Mouse (Mus musculus): ENCODE data around the gene Zc3h7a.
"Not testable (repeated sequence)": the region's sequence is repeated elsewhere in the genome, so short reads cannot be mapped to it uniquely, and the experiment has no call there.

The Zc3h7a gene

DNA sequence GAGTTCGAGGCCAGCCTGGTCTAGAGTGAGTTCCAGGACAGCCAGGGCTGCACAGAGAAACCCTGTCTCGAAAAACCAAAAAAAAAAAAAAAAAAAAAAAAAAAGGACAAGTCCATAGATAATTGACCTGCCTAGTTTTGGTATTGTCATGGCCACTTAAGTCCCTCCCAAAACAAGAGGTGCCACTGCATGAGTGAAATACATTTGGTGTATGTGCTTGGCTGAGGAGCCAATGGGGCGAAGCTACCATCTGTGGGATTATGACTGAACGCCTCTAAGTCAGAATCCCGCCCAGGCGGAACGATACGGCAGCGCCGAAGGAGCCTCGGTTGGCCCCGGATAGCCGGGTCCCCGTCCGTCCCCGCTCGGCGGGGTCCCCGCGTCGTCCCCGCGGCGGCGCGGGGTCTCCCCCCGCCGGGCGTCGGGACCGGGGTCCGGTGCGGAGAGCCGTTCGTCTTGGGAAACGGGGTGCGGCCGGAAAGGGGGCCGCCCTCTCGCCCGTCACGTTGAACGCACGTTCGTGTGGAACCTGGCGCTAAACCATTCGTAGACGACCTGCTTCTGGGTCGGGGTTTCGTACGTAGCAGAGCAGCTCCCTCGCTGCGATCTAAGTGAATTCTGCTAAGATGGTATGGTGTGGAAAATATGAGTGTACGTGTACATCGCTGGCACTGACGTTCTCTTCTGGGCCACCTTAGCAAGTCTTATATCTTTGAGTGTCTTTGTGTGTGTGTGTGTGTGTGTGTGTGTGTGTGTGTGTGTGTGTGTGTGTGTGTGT lies 32.3 kb downstream of the Zc3h7a start:
- in situ Hi-C loops (cut with MboI), result not testable (repeated sequence)

GRCm38 (mm10) chr16:11134348-11135344 lies 41.5 kb downstream of the Zc3h7a start, which contains the start of gene Txndc11:
Txndc11 (minus strand) TSS chr16:11134650.
- in situ Hi-C loops (cut with MboI), result no loop called here

DNA sequence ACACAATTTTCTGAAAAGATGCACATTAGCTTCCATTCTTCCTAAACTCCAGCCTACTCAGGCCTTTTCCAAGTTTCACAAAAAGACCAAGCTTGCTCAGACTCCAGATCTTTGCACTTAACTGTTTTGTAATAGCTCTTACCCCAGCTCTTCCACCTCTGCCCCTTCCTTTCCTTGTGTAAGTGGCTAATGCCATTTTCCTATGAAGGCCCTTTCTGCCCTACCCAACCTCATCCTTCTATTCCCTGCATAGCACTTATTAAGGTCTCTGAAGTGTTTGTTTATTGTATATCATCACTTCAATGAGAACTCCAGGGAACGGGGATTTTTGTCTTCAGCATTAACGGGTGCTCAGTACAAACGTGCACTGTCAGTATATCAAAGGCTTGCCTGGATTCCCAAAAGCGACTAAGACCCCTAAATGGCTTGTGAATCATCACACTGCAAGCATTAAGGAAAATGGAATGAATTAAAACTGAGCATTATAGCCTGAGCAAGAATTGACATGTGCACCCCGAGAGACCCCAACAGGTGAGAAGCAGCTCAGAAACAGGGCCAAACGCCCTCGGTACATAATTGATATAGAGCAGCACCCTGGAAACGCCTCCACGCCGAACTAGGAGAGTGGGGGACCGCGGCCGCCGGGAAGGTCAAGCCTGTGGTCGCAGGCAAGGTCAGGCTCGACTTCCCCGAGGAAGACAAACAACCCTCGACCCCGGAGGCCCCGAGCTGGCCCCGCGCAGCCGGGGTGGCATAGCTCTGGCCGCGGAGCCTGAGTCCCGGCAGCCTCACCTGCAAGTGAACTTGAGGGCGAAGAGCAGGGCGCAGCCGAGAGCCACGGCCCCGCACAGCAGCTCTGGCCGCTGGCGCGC lies 42.5 kb downstream of the Zc3h7a start:
- in situ Hi-C loops (cut with MboI), result no loop called here

DNA sequence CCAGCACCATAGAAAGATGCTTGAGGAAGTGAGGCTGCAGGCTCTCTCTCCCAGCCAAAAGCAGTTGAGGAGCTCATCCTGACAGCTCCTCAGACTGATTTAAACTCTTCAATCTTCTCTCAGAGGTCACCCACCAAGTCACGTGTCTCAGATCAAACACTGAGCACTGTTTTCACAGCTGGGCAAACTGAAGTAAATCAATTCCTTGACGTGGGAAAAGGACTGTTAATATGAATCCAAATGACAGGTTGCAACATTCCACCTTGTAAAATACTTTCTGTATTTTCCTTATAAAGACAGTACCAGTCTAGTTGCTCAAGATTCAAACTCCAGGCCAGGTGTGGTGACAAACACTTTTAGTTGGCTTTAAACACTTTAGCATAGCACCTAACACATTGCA lies 43.4 kb downstream of the Zc3h7a start:
- in situ Hi-C loops (cut with MboI), result no loop called here

- in situ Hi-C loops (cut with MboI), result no loop called here
These were observed 47.9 kb downstream of the Zc3h7a start for GRCm38 (mm10) chr16:11128301-11128700.

- in situ Hi-C loops (cut with MboI), result no loop called here
These were observed 50.8 kb downstream of the Zc3h7a start for GRCm38 (mm10) chr16:11125371-11125770.

DNA sequence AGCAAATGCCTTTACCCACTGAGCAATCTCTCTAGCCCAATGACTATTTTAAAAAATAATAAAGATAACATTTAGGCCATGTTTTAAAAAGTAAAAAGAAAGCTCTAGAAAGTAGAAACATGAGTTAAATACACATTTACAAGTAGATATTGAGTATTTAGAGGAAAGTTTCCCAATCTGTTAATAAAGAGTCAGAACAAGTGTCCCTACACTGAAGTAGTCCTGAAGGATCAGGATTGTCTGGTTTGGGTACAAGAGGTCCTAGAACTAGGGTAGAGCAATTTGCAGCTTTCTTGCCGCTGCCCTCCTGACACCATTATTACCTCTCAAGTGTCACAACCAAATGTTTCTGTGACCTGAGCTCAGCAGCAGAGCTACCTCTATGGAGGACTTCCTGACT lies 52.1 kb downstream of the Zc3h7a start:
- in situ Hi-C loops (cut with MboI), result no loop called here

- in situ Hi-C loops (cut with MboI), result no loop called here
These were observed 53.6 kb downstream of the Zc3h7a start for GRCm38 (mm10) chr16:11122625-11123024.

DNA sequence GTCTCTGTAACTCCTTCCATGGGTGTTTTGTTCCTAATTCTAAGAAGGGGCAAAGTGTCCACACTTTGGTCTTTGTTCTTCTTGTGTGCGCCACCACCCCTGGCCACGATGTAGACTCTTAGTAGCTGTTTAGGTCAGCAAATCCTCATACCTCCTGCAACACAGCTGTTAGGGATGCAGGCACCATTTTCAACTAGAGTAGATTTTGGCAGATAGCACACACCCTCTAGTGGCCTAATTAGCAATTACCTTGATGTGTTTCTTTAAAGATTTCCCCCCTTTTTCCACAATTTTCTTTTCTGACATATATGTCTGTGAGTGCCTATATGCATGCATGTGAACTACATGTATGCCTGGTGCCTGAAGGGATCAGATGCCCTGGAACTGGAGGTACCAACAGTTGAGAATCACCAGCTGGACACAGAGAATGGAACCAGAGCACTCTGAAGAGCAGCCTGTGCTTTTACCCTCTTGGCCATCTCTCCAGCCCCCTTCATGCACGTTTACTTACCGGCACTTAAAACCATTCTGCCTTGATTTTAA lies 66.9 kb downstream of the Zc3h7a start:
- in situ Hi-C loops (cut with MboI), result no loop called here

- in situ Hi-C loops (cut with MboI), result no loop called here
These were observed 71.3 kb downstream of the Zc3h7a start for GRCm38 (mm10) chr16:11104905-11105304.

DNA sequence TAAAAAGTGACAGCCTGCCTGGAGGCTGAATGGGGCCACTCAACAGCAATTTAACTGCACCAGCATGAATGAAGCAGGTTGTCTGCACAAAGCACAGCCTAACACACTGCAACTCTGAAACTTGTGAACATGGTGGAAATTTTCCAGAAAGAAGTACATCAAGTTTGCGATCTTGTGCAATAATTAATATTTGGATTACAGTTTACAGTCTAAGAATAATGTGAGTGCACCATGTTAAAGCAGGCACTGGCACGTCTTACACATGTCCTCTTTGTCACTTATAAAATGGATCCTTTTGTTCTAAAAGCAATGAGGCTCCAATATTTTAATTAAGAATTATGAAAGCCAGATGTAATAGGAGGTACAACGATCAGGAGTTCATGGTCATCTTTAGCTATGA lies 78.9 kb downstream of the Zc3h7a start:
- in situ Hi-C loops (cut with MboI), result no loop called here

DNA sequence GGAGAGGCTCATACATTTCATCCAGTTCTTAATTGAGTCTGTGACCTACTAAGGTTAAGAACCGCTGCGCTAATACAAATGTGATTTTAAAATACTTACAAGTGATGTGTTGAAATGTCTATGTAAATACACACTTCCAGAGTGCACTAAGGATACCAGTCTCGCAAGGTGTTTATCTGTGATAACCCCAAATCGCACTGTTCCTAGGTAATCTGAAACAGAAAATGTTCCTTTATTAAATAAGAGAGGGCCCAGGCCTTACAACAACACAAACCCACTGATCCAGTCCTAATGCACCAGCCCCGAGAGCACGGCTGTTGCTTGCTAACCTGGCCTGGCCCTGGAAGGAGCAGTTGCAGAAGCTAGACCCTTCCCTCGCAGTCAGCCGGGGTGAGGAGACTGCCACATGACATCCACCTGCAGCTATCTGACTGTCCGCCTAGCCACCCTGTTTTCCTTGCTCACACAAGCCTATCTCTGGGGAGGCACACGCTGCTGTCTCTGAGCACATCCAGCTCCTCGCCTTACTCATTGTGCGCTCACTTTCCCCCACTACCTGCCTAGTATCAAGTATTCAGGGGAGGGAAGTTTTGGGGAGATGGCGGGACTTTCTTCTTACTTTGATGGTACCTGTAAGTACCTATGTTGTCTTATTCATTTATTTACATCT lies 82.3 kb downstream of the Zc3h7a start:
- in situ Hi-C loops (cut with MboI), result no loop called here

DNA sequence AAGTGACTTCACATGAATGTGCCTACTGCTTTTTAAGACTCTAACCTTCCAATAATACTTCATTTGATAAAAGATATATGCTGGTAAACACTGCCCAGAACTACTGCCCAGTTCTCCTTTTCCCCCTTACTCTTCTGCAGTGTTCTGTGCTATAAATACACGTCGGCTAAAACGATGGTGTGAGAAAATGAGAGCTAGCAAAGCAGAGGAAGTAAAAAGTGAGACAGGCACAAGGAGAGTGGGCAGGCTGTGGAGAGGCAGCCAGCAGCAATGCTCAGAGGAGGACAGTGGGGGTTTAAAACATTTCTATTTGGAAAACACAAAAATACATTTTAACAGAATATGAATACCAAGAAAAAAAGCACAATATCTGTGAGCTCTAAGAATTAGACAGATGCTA lies 83.7 kb downstream of the Zc3h7a start:
- in situ Hi-C loops (cut with MboI), result no loop called here

DNA sequence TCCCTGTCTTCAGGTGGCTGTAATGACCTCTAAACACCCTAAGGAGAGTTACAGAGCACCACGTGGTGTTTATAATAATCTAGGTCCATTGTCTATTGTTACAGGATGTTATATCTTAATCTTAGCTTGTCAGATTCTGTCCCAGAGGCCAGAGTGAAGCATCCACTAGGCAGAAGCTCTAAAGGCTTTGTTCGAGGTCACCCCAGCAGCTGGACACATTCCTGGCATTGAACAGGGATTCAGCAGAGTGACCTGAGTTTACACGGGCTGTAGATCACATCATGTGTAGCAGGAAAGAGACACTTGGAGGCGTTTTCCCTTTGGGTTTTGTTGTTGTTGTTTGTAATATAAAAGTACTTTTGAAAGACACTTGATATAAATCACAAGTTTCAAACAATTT lies 84.1 kb downstream of the Zc3h7a start:
- in situ Hi-C loops (cut with MboI), result no loop called here

DNA sequence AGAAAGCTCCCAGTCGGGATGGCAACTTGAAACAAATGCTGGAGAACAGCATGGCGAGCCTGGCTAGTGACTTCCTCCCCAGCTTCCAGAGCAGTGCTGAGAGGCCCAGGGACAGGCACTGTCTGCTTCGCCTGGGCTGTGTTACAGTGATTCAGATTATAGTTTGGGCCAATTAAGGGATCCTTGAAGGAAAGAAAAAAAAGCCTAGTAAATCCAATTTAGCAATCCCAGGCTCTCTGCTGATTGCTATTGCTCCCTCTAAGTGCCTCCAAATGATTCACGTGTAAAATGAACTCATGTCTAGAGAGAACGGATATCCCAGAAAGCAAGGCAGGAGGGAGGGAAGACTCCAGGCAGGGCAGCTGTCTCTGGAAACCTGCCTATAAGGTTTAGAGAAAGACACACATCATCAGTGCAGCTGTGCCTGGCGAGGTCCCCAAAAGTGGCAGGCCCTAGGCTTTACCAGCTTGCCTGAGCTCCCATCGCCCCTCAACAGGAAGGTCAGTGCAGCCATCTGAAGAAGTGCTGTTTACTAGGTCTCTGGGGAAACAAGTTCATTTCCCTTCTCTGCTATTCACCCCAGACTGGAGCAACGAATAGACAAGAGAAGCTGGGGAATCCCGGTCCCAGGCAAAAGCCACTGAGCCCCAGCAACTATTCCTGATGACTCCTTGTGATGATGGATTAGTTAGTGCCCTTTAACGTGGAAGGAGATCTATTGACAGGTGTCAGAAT lies 85.2 kb downstream of the Zc3h7a start:
- in situ Hi-C loops (cut with MboI), result no loop called here

GRCm38 (mm10) chr16:11086856-11087588 lies 89.2 kb downstream of the Zc3h7a start:
- in situ Hi-C loops (cut with MboI), result no loop called here

Measured in mature B cell (primary cell).